Mouse (Mus musculus): ENCODE results near the gene Slc23a3. TPM values are rescaled to one million over a fixed set of nuclear protein-coding genes. Genes with fewer than 3 reads are reported as not detected.

Gene Slc23a3
- polyA plus RNA-seq, 1 experiment from 2014 or later: 2.3 TPM

DNA sequence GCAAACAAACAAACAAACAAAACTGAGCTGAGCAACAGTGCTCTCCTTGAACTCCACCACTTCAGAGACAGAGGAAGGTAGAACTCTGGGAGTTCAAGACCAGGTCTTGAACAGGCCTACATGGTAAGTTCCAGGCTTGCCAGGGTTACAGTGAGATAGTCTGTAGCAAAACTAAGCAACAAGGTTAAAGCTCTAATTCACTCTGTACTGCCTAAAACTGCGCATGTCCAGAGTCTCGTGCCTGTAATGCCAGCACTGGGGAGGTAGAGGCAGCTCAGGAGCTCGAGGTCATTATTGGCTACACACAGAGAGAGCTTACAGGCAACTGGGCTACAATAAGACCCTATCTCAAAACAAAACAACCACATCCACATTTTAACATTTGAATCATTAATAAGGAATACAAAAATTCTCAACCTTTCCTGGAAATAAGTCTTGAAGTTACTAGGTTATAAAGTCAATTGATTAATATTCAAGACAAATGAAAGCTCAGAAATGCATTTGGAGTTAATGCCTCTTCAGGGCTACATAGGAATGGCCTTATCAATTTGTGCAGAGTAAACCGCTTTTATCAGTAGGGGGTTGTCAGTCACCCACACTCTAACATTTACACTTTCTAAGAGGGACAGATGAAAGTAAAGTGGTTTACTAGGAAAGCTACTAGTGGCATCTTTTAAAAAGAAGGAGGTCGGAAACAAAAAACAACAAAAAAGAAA, 26.0 kb upstream of the Slc23a3 start:
- Histone ChIP-seq H3K4me3 (replicated peaks) (no peak overlapping the region), H3K9me3 (replicated peaks) (no peaks in the 10 kb centered on the region), H3K27ac (replicated peaks) (peak overlapping the region; percentile 93), H3K36me3 (replicated peaks) (no peaks in the 10 kb centered on the region), H3K4me2 (peak overlapping the region; percentile 46), H3K27me3 (no peaks in the 10 kb centered on the region), H3K9ac (peak overlapping the region; percentile 33; the same call in 1 of the 2 replicates), H3K4me1 (replicated peaks) (peaks cover 52% of the 10 kb centered on the region)
- ATAC-seq (ENCODE audit: insufficient read depth): peak; percentile 94
- WGBS (ENCODE audit: insufficient replicate concordance): 30% methylated on average over 5 of the region's 5 CpGs

DNA sequence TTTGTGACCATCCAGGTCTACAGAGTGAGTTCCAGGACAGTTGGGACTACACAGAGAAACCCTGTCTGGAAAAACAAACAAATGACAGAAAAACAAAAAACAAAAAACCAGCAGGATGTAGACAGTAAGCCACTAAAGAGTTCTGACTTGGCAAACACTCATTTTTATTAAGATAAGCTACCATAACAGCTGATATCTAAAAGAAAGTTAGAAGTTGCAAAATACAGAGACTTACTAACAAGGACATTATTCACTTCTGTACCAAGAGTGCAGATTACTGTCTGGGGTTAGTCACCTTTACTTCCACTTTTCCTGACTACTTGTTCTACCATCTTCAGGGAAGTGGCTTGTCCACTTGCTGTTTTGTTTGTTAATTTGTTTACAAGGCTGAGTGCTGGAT, 25.3 kb upstream of the Slc23a3 start:
- Histone ChIP-seq H3K4me2 (no peak overlapping the region), H3K27me3 (no peaks in the 10 kb centered on the region), H3K36me3 (replicated peaks) (no peaks in the 10 kb centered on the region), H3K27ac (replicated peaks) (peak overlapping the region; percentile 93), H3K9ac (0 out of 2 replicates have a peak overlapping the region, but pooled peaks have one; percentile 33), H3K9me3 (replicated peaks) (no peaks in the 10 kb centered on the region), H3K4me3 (replicated peaks) (no peak overlapping the region), H3K4me1 (replicated peaks) (peaks cover 55% of the 10 kb centered on the region)
- no peak for ATAC-seq (ENCODE audit: insufficient read depth)

DNA sequence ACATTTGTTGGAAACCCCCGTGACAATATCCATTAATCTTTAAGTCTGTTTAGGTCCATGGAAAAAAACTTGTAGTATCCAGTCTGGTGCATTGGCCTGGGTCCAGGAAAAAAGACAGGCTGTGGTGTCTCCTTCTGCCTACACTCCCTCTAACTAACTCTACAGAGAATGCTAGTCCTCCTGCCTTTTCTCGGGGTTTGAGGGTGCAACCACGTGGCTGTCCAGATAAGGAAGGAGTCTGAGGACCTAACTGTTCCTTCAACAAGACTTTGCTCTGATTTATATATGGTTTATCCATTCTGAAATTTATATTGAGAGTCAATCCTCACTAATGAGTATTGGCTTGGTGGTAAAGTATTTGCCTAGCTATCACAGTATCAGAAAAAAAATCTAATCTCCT, 22.1 kb upstream of the Slc23a3 start:
- no peaks in the 10 kb centered on the region for H3K9me3 ChIP-seq (replicated peaks)
- 31% methylated on average over 3 of the region's 3 CpGs for WGBS (ENCODE audit: insufficient replicate concordance)
- H3K27me3 ChIP-seq: no peaks in the 10 kb centered on the region
- H3K36me3 ChIP-seq (replicated peaks): no peaks in the 10 kb centered on the region
- no peak overlapping the region for H3K9ac ChIP-seq
- no peak for ATAC-seq (ENCODE audit: insufficient read depth)
- no peak overlapping the region for H3K4me3 ChIP-seq (replicated peaks)
- H3K4me1 ChIP-seq (replicated peaks): peaks cover 51% of the 10 kb centered on the region
- no peak overlapping the region for H3K4me2 ChIP-seq
- no peak overlapping the region for H3K27ac ChIP-seq (replicated peaks)

DNA sequence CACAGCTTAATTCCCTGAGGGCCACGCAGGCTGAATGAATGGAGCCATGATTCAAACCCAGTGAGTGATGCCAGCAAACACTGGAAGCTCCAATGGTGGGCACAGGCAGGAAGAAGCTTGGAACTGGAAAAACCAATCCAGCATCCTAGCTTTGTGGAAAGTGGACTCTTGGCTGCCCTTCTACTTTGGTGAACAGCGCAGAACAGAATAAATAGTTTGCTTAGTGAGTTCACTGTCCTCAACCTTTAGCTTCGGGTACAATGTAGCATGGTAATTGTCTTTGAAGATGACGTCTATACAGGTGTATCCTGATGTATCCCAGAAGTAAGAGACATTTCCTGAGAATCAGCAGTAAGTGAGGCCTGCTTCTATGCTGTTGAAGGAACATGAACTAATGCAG, 15.0 kb upstream of the Slc23a3 start:
- no peak overlapping the region for H3K4me3 ChIP-seq (replicated peaks)
- ATAC-seq (ENCODE audit: insufficient read depth): no peak
- 86% methylated on average over 4 of the region's 4 CpGs for WGBS (ENCODE audit: insufficient replicate concordance)
- no peaks in the 10 kb centered on the region for H3K9me3 ChIP-seq (replicated peaks)
- no peaks in the 10 kb centered on the region for H3K27me3 ChIP-seq
- H3K4me1 ChIP-seq (replicated peaks): peaks cover 49% of the 10 kb centered on the region
- peaks cover 64% of the 10 kb centered on the region for H3K36me3 ChIP-seq (replicated peaks)
- H3K27ac ChIP-seq (replicated peaks): 0 out of 2 replicates have a peak overlapping the region, but pooled peaks have one; percentile 19
- H3K9ac ChIP-seq: no peak overlapping the region
- H3K4me2 ChIP-seq: no peak overlapping the region

DNA sequence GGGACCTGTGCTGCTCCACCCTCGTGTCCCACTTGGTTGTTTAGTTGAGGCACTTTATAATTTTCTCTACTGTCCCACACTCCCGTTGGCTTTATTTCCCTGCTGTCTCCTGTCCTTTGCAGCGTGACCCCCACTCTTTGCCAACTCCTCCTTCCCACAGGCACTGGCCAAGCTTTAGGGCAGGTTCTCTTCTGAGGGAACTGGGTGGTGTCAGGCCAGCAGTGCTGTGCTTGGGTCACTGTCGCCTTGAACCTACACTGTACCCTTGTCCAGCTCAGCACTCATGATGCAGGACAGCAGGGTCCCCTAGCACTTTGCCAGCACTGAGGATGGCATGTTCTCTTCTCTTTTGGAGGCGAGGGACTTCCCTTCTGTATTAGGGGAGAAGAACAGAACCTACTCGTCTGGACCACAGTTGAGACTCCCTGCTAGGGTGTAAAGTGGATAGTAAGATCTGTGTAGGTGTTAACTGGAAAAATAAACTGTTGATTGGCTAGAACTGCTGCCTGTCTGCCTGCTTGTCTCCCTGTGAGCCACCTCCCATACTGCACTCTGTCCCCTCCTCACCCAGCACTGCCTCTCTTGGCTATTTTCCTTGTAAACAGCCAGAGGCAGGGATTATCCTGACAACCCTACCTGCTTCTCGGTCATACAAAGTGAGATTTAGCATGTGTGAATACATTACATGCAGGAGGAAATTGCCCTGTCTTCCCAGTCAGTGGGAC, 13.9 kb upstream of the Slc23a3 start:
- no peak overlapping the region for H3K4me2 ChIP-seq
- H3K9me3 ChIP-seq (replicated peaks): no peaks in the 10 kb centered on the region
- no peak overlapping the region for H3K4me3 ChIP-seq (replicated peaks)
- WGBS (ENCODE audit: insufficient replicate concordance): 74% methylated on average over 7 of the region's 7 CpGs
- no peaks in the 10 kb centered on the region for H3K27me3 ChIP-seq
- H3K27ac ChIP-seq (replicated peaks): no peak overlapping the region
- ATAC-seq (ENCODE audit: insufficient read depth): no peak
- peaks cover 56% of the 10 kb centered on the region for H3K4me1 ChIP-seq (replicated peaks)
- no peak overlapping the region for H3K9ac ChIP-seq
- H3K36me3 ChIP-seq (replicated peaks): peaks cover 64% of the 10 kb centered on the region

DNA sequence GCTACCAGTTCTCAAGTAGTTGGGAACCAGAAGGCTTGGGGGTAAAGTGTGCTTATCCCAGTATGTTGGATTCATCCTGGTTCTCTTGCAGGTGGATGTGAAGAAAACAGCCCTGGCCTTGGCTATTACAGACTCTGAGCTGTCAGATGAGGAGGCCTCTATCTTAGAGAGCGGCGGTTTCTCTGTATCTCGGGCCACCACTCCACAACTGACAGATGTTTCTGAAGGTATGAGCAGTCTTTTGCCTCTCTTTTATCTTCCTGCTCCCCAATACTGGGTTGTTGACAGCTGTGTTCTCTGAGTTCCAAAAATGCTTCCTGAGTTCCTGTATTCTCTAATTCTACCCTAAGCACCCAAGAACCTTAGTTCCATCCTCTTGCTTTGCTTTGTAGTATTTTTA, 11.9 kb upstream of the Slc23a3 start:
- Histone ChIP-seq H3K4me2 (peak overlapping the region; percentile 83), H3K36me3 (replicated peaks) (peaks cover 64% of the 10 kb centered on the region), H3K27me3 (no peaks in the 10 kb centered on the region), H3K4me1 (replicated peaks) (peaks cover 63% of the 10 kb centered on the region), H3K4me3 (replicated peaks) (peak overlapping the region; percentile 96), H3K27ac (replicated peaks) (peak overlapping the region; percentile 99), H3K9me3 (replicated peaks) (no peaks in the 10 kb centered on the region), H3K9ac (peak overlapping the region; percentile 42)
- WGBS (ENCODE audit: insufficient replicate concordance): 20% methylated on average over 3 of the region's 3 CpGs
- no peak for ATAC-seq (ENCODE audit: insufficient read depth)

DNA sequence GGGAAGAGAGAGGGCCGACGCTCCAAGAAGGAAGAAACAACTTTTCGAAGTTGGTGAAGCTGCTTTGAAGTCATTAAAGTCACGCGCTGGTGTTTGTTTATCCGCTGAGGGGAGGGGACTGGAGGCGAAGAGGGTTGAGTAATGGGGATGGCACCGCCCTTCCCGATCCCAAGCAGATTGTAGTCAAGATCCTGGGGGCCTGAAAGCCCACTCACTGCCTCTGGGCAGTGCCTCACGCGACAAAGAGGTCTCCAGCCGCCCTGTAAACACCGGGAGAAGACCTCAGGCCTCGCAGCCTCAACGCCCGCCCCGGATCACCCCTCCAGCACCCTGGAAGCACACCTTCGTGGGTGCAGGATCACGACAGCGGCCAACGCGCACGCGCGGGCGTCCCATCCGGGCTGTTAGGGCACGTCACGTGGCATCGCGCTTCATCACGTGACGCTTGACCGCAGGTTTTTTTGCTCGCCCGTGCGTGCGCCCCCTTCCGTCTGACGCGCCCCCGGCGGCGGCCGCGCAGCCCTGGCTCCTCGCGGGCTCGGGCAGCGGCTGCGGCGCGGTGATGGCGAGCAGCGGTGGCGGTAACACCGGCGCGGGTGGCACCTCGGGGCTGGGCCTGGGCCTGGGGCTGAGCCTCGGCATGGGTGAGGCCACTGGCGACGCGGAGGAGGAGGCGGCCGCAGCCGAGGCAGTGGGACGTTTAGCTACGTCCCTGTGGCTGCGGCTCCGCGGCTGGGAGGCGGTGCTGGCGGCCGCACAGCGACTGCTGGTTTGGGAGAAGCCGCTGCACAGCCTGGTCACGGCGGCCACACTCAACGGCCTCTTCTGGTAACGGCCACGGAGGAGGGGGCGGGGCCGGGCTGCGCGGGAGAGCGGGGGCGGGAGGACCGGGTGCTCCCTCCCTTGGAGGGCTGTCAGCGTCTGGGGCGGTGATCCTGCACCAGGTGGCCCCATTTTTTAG, 8.9 kb upstream of the Slc23a3 start, which contains the start of the genes Cnppd1 and Retreg2:
TSS of gene Cnppd1 (minus strand) at position 411 of the 961 bp plus-strand sequence.
TSS of gene Retreg2 (plus strand) at position 478 of the 961 bp plus-strand sequence.
- peak within 1 kb of the TSS; percentile 96 for H3K4me3 ChIP-seq (replicated peaks)
- under 1% methylated on average over 91 of the region's 91 CpGs for WGBS (ENCODE audit: insufficient replicate concordance)
- no peaks in the 10 kb centered on the region for H3K9me3 ChIP-seq (replicated peaks)
- peaks cover 65% of the 10 kb centered on the region for H3K36me3 ChIP-seq (replicated peaks)
- H3K9ac ChIP-seq: peak within 1 kb of the TSS; percentile 99
- no peaks in the 10 kb centered on the region for H3K27me3 ChIP-seq
- ATAC-seq (ENCODE audit: insufficient read depth): peak; percentile 76
- H3K27ac ChIP-seq (replicated peaks): peak within 1 kb of the TSS; percentile 99
- H3K4me1 ChIP-seq (replicated peaks): peaks cover 82% of the 10 kb centered on the region
- peak within 1 kb of the TSS; percentile 83 for H3K4me2 ChIP-seq

DNA sequence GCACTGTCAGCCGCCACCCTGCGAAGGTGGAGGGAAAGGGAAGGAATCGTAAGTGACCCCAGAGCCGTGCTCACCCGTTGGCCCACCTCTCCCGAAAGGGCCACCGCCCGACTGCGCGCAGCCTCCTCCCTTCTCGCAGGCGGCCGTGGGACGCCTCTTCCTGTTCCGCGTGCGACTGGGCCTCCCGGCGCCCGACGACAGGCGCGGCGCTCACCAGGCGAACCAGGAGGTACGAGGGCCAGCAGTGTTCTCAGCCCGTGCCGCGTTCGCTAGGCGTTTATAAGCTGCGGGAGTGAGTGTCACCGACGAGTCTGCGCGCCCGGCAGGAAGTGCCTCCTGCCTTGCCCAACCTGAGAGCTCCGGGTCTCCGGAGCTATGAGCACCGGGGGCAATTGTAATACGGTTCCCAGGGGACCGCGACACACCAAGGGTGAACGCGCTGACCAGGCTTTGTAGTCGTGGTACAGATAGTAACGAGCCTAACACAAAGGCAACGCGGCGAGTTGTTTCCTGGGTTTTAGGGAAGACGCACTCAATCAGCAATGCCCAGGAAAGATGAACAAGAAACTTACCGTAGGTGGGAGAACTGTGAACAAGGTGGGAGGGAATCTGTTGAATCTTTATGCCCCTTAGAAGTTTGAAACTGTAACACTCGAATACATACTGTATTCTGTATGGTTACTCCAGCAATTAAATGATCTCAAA, 7.9 kb upstream of the Slc23a3 start:
- WGBS (ENCODE audit: insufficient replicate concordance): under 1% methylated on average over 53 of the region's 53 CpGs
- peak overlapping the region; percentile 96 for H3K4me3 ChIP-seq (replicated peaks)
- H3K4me1 ChIP-seq (replicated peaks): peaks cover 82% of the 10 kb centered on the region
- peak overlapping the region; percentile 99 for H3K9ac ChIP-seq
- H3K27ac ChIP-seq (replicated peaks): peak overlapping the region; percentile 99
- H3K27me3 ChIP-seq: no peaks in the 10 kb centered on the region
- H3K9me3 ChIP-seq (replicated peaks): no peaks in the 10 kb centered on the region
- H3K36me3 ChIP-seq (replicated peaks): peaks cover 65% of the 10 kb centered on the region
- H3K4me2 ChIP-seq: peak overlapping the region; percentile 83
- ATAC-seq (ENCODE audit: insufficient read depth): peak; percentile 52

DNA sequence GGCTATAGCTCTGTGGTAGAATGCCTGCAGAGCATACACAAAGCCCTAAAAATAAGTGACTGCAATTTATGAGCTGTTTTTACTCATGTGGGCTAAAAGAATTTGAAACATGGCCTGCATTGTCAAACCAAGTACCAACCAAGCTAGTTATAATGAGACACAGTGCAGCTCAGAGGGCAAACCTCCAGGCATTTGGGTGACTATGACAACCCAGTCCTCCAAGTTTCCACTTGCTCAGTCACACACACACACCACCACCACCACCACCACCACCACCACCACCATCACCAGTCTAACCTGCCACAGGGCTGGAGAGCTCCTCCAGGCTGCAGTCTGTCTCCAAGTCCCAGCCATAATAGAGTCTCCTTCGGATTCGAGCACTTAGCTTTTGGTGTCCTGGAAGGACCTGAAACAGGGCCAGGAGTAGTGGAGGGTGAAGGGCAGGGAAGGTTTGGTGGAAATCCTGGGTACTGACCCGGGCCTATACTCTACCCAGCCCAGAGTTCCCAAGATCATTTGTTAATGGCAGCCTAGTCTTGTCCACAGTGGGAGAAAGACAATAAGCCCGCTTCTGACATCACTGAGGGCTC, 7.0 kb upstream of the Slc23a3 start:
- no peaks in the 10 kb centered on the region for H3K27me3 ChIP-seq
- peaks cover 82% of the 10 kb centered on the region for H3K4me1 ChIP-seq (replicated peaks)
- 38% methylated on average over 4 of the region's 4 CpGs for WGBS (ENCODE audit: insufficient replicate concordance)
- H3K9ac ChIP-seq: peak overlapping the region; percentile 99
- peaks cover 65% of the 10 kb centered on the region for H3K36me3 ChIP-seq (replicated peaks)
- H3K9me3 ChIP-seq (replicated peaks): no peaks in the 10 kb centered on the region
- peak overlapping the region; percentile 99 for H3K27ac ChIP-seq (replicated peaks)
- H3K4me3 ChIP-seq (replicated peaks): peak overlapping the region; percentile 96
- H3K4me2 ChIP-seq: peak overlapping the region; percentile 83
- ATAC-seq (ENCODE audit: insufficient read depth): no peak

DNA sequence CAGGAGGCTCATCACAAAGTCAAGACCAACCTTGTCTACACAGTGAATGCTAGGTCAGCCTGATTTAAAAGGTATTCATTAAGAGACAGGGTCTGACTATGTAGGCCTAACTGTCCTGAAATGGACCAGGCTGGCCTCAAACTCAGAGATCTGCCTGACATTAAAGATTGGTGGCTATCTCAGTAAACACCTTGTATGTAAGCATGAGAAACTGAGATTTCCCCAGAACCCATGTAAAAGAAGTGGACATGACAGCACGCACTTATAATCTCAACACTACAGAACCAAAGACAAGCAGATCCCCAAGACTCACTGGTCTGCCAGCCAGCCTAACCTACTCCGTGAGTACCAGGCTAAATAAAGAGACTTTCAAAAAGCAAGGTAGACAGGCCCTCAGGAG, 4.8 kb upstream of the Slc23a3 start:
- peak overlapping the region; percentile 83 for H3K4me2 ChIP-seq
- peaks cover 78% of the 10 kb centered on the region for H3K4me1 ChIP-seq (replicated peaks)
- 0 out of 2 replicates have a peak overlapping the region, but pooled peaks have one; percentile 10 for H3K9ac ChIP-seq
- peaks cover 57% of the 10 kb centered on the region for H3K36me3 ChIP-seq (replicated peaks)
- ATAC-seq (ENCODE audit: insufficient read depth): no peak
- no peaks in the 10 kb centered on the region for H3K9me3 ChIP-seq (replicated peaks)
- peak overlapping the region; percentile 96; the same call in 1 of the 2 replicates for H3K4me3 ChIP-seq (replicated peaks)
- 54% methylated on average over 2 of the region's 2 CpGs for WGBS (ENCODE audit: insufficient replicate concordance)
- H3K27me3 ChIP-seq: no peaks in the 10 kb centered on the region
- peak overlapping the region; percentile 99 for H3K27ac ChIP-seq (replicated peaks)

Measured in liver, embryonic 15.5 days (tissue).